17 mouse cellular contexts compared by ENCODE assay signal in the genomic region with DNA sequence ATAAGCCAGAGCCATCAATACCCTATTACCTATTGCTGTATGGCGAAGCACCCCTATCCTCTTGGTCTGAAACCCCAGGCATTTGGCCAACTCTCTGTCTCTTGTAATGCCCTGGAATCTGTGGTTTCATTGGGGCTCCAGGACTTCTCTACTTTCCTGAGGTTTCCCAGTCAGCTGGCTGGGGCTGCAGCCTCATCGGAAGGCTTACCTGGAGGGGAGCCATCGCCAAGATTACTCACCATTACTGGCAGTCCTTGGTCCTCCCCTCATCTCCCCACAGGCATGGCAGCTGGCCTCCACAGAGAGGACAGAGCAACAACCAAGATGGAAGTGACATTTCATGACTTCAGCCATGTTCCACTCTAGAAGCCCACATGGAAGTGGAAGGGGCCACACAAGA. TPM values are rescaled to one million over a fixed set of nuclear protein-coding genes. Genes with fewer than 3 reads are reported as not detected.
DNase-seq lines count a peak whose midpoint lies in the region; TF ChIP-seq lines count a peak whose summit lies in the region.
"Had no signal": no experiment of that assay in that cellular context is flagged by ENCODE, and none has a peak within 500 bp of the region (broad histone marks: within the 10 kb centered on the region; RNA-seq: fewer than 3 reads in every experiment).

No protein-coding gene starts in this region.

- H3K27me3 ChIP-seq in myocyte (ENCODE audit: control insufficient read depth, insufficient read depth, insufficient read length) = no peaks in the 10 kb centered on the region
- H3K27me3 ChIP-seq: embryonic facial prominence, embryonic 12.5 days; forebrain, embryonic 12.5 days; kidney, embryonic 15.5 days had no signal

- H3K36me3 ChIP-seq in myocyte (ENCODE audit: control insufficient read depth, insufficient read depth) = no peaks in the 10 kb centered on the region
- H3K36me3 ChIP-seq: embryonic facial prominence, embryonic 12.5 days; forebrain, embryonic 12.5 days; heart, embryonic 10.5 days; hindbrain, embryonic 10.5 days; kidney, embryonic 15.5 days had no signal

- H3K4me3 ChIP-seq in myocyte = peak overlapping the region; percentile 38
- H3K4me3 ChIP-seq: embryonic facial prominence, embryonic 12.5 days; forebrain, embryonic 12.5 days; heart, embryonic 10.5 days; hindbrain, embryonic 10.5 days; kidney, embryonic 15.5 days had no signal

- H3K79me2 ChIP-seq in myocyte (ENCODE audit: control insufficient read depth, insufficient read depth) = peaks cover 43% of the 10 kb centered on the region

- no peak overlapping the region for H3ac ChIP-seq in myocyte (ENCODE audit: control insufficient read depth, insufficient read length)

- peak; percentile 44 for DNase-seq in adrenal gland, adult 2 months
- DNase-seq in adrenal gland, postnatal 14 days = no peak
- DNase-seq in cerebellum, adult 9-11 months = peak; percentile 62
- no peak for DNase-seq in cerebellum, adult 8-10 months
- peak; percentile 77 for DNase-seq in 3T3-L1 (ENCODE audit: low read depth, low spot score)
- no peak for DNase-seq in kidney, postnatal 25 days
- DNase-seq: embryo, embryonic 11 days; gastrocnemius, postnatal 36 days; heart, adult 18-20 months; kidney, adult 2 months had no signal

- no peak for TF ChIP-seq POLR2A in myocyte (IDR thresholded peaks at IDR 0.05; ENCODE audit: insufficient read length, low read depth)

- H3K4me2 ChIP-seq in myocyte (ENCODE audit: low read depth) = peak overlapping the region; percentile 73
- H3K4me2 ChIP-seq: embryonic facial prominence, embryonic 12.5 days; forebrain, embryonic 12.5 days; hindbrain, embryonic 14.5 days; kidney, embryonic 15.5 days had no signal

TF ChIP-seq in myocyte, 11 proteins besides CTCF, POLR2A, EP300 and RAD21:
- TF ChIP-seq MYOG (IDR thresholded peaks at IDR 0.05; ENCODE audit: control insufficient read depth in 1 of 3, insufficient read depth in 1 of 3, insufficient read length in 2 of 3, low read depth in 2 of 3) = peak in 2 of 3 experiments; percentile 34 to 86
- TF ChIP-seq MYOD1 (IDR thresholded peaks at IDR 0.05; ENCODE audit: control insufficient read depth in 1 of 3, insufficient read length in 2 of 3, low read depth in 2 of 3) = peak in 2 of 3 experiments; percentile 68 to 84
- TF ChIP-seq REST (IDR thresholded peaks at IDR 0.05; ENCODE audit: insufficient read depth, insufficient read length) = no peak
TF ChIP-seq in myocyte: peak in this region for 2.

RNA-seq across cellular contexts. Expression of a gene that starts 54.5 kb away (rescaled TPM):
- 10 to 100 TPM; 12.1 to 24.2 TPM for total RNA-seq in adrenal gland, adult 2 months (2021)
- 21.5 and 28.3 TPM in 2 replicates for polyA plus RNA-seq in adrenal gland, adult 2 months (2012; rRNA removed)
- total RNA-seq in adrenal gland, postnatal 14 days (2021) = 15.3 and 16.0 TPM in 2 replicates
- polyA plus RNA-seq in myocyte (2012; fragmentation: generic; extraction: Trizol) = 120 TPM

Comparison
In these comparisons a context has a peak if more than half of its experiments do, and no peak if none do; other contexts are left out.
1. DNase-seq: peak in adrenal gland, adult 2 months (single experiment), cerebellum, adult 9-11 months (single experiment) and 3T3-L1 (single experiment); none in adrenal gland, postnatal 14 days (single experiment), cerebellum, adult 8-10 months (single experiment) and kidney, postnatal 25 days (0 of 2).